Mouse (Mus musculus): Measurements from ENCODE around the gene Hist2h2ac. TPM values are rescaled to one million over a fixed set of nuclear protein-coding genes. Genes with fewer than 3 reads are reported as not detected.
"Not testable (repeated sequence)": the region's sequence is repeated elsewhere in the genome, so short reads cannot be mapped to it uniquely, and the experiment has no call there.

Gene Hist2h2ac
- polyA plus RNA-seq, 1 experiment from 2014 or later: 1.3 TPM

- Histone ChIP-seq H3K27me3 (replicated peaks; ENCODE audit: control insufficient read depth, insufficient read depth, low read length) (no peaks in the 10 kb centered on the region), H3K27ac (ENCODE audit: low read depth, low read length) (no peak overlapping the region), H3K9ac (ENCODE audit: low read depth, low read length) (no peak overlapping the region), H3K9me3 (ENCODE audit: control insufficient read depth, low read length) (no peaks in the 10 kb centered on the region), H3K4me3 (ENCODE audit: low read length) (no peak overlapping the region), H3K4me1 (ENCODE audit: control insufficient read depth, insufficient read depth, low read depth, low read length) (peaks cover 4% of the 10 kb centered on the region), H3K36me3 (ENCODE audit: control insufficient read depth, insufficient read depth, low read length) (no peaks in the 10 kb centered on the region), H3K4me2 (ENCODE audit: low read length) (no peak overlapping the region)
- 94% methylated on average over 3 of the region's 3 CpGs for WGBS
- no peak for ATAC-seq
Observed at GRCm38 (mm10) chr3:96251787-96252186, 31.1 kb upstream of the Hist2h2ac start.

DNA sequence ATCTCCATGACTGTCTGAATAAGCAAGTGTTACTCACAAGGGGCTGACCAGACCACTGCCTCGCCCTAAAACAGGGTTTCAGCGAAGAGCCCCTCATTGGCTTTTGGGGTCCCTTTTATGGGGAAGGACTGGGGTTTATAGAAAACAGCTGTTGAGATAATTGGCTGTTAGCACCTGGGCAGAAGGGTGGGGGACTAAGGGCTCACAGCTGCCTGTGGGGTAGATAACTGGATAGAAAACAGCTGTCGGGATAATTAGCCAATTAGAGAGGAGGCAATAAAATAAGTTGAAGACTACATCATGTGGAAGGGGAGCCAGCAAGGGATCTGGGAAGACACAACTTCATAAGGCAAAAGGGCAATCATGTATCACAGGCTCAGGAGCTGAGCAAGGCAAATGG lies 30.2 kb upstream of the Hist2h2ac start:
- no peaks in the 10 kb centered on the region for H3K36me3 ChIP-seq (ENCODE audit: control insufficient read depth, insufficient read depth, low read length)
- H3K27ac ChIP-seq (ENCODE audit: low read depth, low read length): no peak overlapping the region
- H3K4me1 ChIP-seq (ENCODE audit: control insufficient read depth, insufficient read depth, low read depth, low read length): peaks cover 4% of the 10 kb centered on the region
- H3K27me3 ChIP-seq (replicated peaks; ENCODE audit: control insufficient read depth, insufficient read depth, low read length): no peaks in the 10 kb centered on the region
- H3K9ac ChIP-seq (ENCODE audit: low read depth, low read length): no peak overlapping the region
- no peak overlapping the region for H3K4me2 ChIP-seq (ENCODE audit: low read length)
- no peak overlapping the region for H3K4me3 ChIP-seq (ENCODE audit: low read length)
- no peak for ATAC-seq
- 83% methylated on average over 3 of the region's 3 CpGs for WGBS
- no peaks in the 10 kb centered on the region for H3K9me3 ChIP-seq (ENCODE audit: control insufficient read depth, low read length)

DNA sequence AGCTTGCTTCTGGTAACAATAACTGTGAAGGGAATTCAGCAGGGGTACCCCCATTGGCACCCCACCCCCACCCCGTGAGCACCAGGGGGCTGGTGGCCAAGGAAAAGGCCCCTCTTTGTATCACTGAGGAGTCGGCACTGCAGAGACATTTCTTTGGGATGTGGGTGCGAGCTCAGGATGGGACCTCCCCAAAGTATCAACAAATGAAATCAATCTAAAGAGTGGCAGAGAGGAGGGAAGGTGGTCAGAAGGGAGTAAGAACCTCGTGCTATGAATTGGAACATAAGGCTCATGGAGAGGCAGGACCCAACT lies 28.3 kb upstream of the Hist2h2ac start:
- no peak for ATAC-seq
- Histone ChIP-seq H3K4me2 (ENCODE audit: low read length) (no peak overlapping the region), H3K9me3 (ENCODE audit: control insufficient read depth, low read length) (no peaks in the 10 kb centered on the region), H3K27ac (ENCODE audit: low read depth, low read length) (no peak overlapping the region), H3K36me3 (ENCODE audit: control insufficient read depth, insufficient read depth, low read length) (no peaks in the 10 kb centered on the region), H3K9ac (ENCODE audit: low read depth, low read length) (no peak overlapping the region), H3K4me3 (ENCODE audit: low read length) (no peak overlapping the region), H3K27me3 (replicated peaks; ENCODE audit: control insufficient read depth, insufficient read depth, low read length) (no peaks in the 10 kb centered on the region), H3K4me1 (ENCODE audit: control insufficient read depth, insufficient read depth, low read depth, low read length) (peaks cover 11% of the 10 kb centered on the region)
- 66% methylated on average over 4 of the region's 4 CpGs for WGBS

DNA sequence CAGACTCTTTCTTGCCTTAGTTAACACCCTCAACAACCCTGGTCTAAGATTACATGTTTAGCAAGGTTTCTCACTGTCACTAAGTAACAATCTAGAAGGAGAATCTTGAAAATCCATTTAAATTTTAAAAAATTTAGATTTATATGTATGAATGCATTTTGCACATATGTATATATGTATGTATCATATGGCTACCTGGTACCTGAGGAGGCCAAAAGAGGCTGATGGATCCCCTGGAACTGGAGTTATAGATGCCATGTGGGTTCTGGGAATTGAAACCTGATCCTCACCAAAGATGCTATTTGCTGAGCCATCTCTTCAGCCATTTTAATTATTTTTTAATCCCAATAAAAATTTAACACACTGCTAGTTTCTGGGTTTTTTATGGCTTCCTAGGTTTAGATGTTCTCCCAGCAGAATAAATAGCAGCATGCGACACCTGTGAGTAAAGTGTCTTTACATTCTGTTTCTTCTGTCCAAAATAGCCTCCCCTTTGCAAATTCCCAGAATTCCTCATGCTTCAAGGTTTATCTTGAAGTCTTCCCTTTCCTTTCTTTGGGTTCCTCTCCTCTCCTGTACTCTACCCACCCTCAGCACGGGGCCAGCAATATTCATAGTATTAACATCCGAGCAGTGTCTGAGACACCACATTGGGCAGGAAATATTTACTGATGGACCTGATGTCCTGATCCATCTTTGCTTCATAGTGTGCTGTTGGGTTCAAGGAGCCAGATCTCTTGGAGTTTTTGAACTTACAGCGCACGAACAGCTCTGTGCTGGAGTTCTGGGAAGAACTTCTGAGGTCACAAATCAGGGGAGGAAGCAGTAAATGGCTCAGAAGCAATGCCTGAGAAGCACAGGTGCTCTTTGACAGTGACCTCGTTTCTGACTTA lies 27.7 kb upstream of the Hist2h2ac start:
- Histone ChIP-seq H3K4me3 (ENCODE audit: low read length) (no peak overlapping the region; the same call in 1 of the 2 replicates), H3K9me3 (ENCODE audit: control insufficient read depth, low read length) (no peaks in the 10 kb centered on the region), H3K4me1 (ENCODE audit: control insufficient read depth, insufficient read depth, low read depth, low read length) (peaks cover 11% of the 10 kb centered on the region), H3K27me3 (replicated peaks; ENCODE audit: control insufficient read depth, insufficient read depth, low read length) (no peaks in the 10 kb centered on the region), H3K27ac (ENCODE audit: low read depth, low read length) (no peak overlapping the region), H3K9ac (ENCODE audit: low read depth, low read length) (no peak overlapping the region), H3K4me2 (ENCODE audit: low read length) (peak overlapping the region; percentile 49), H3K36me3 (ENCODE audit: control insufficient read depth, insufficient read depth, low read length) (no peaks in the 10 kb centered on the region)
- 55% methylated on average over 6 of the region's 6 CpGs for WGBS
- ATAC-seq: no peak

GRCm38 (mm10) chr3:96247356-96248140 lies 26.9 kb upstream of the Hist2h2ac start:
- Histone ChIP-seq H3K27ac (ENCODE audit: low read depth, low read length) (no peak overlapping the region), H3K4me1 (ENCODE audit: control insufficient read depth, insufficient read depth, low read depth, low read length) (peaks cover 11% of the 10 kb centered on the region), H3K9me3 (ENCODE audit: control insufficient read depth, low read length) (no peaks in the 10 kb centered on the region), H3K27me3 (replicated peaks; ENCODE audit: control insufficient read depth, insufficient read depth, low read length) (no peaks in the 10 kb centered on the region), H3K9ac (ENCODE audit: low read depth, low read length) (0 out of 2 replicates have a peak overlapping the region, but pooled peaks have one; percentile 27), H3K36me3 (ENCODE audit: control insufficient read depth, insufficient read depth, low read length) (no peaks in the 10 kb centered on the region), H3K4me3 (ENCODE audit: low read length) (peak overlapping the region; percentile 27), H3K4me2 (ENCODE audit: low read length) (peak overlapping the region; percentile 49)
- WGBS: 7% methylated on average over 11 of the region's 11 CpGs
- no peak for ATAC-seq

- H3K9me3 ChIP-seq (ENCODE audit: control insufficient read depth, low read length); H3K27ac ChIP-seq (ENCODE audit: low read depth, low read length); H3K36me3 ChIP-seq (ENCODE audit: control insufficient read depth, insufficient read depth, low read length); H3K27me3 ChIP-seq (replicated peaks; ENCODE audit: control insufficient read depth, insufficient read depth, low read length): not testable (repeated sequence)
- H3K4me1 ChIP-seq (ENCODE audit: control insufficient read depth, insufficient read depth, low read depth, low read length): peaks cover 11% of the 10 kb centered on the region
- peak within 1 kb of the TSS; percentile 27; the same call in 1 of the 2 replicates for H3K9ac ChIP-seq (ENCODE audit: low read depth, low read length)
- 0% methylated on average over 4 of the region's 47 CpGs for WGBS
- ATAC-seq: peak; percentile 92
- peak within 1 kb of the TSS; percentile 49 for H3K4me2 ChIP-seq (ENCODE audit: low read length)
- H3K4me3 ChIP-seq (ENCODE audit: low read length): peak within 1 kb of the TSS; percentile 32
Observed at GRCm38 (mm10) chr3:96246427-96246856, 25.8 kb upstream of the Hist2h2ac start, which contains the start of gene Hist2h3c1. TSS of gene Hist2h3c1 (plus strand) at chr3:96246685.

DNA sequence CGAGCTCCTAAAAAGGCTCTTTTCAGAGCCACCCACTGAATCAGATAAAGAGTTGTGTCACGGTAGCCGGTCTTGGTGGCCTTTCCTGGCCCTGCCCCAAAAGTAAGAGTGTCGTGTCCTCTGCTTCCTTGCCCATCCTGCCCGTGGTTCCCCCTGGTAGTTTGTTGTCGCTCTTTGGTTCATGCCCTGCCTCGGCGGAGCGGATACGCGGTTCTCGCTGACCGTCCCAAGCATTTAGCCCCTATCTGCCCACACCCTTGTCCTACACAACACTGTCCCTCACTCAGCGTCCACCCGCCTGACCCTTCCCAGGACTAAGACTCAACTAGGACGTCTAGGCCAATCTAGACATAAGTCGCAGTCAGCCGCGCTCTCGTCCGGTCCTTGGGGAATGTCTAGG lies 25.3 kb upstream of the Hist2h2ac start:
- WGBS: 0% methylated on average over 5 of the region's 21 CpGs
- ATAC-seq; H3K27ac ChIP-seq (ENCODE audit: low read depth, low read length); H3K9ac ChIP-seq (ENCODE audit: low read depth, low read length); H3K9me3 ChIP-seq (ENCODE audit: control insufficient read depth, low read length); H3K27me3 ChIP-seq (replicated peaks; ENCODE audit: control insufficient read depth, insufficient read depth, low read length); H3K36me3 ChIP-seq (ENCODE audit: control insufficient read depth, insufficient read depth, low read length): not testable (repeated sequence)
- peaks cover 11% of the 10 kb centered on the region for H3K4me1 ChIP-seq (ENCODE audit: control insufficient read depth, insufficient read depth, low read depth, low read length)
- peak overlapping the region; percentile 32 for H3K4me3 ChIP-seq (ENCODE audit: low read length)
- H3K4me2 ChIP-seq (ENCODE audit: low read length): peak overlapping the region; percentile 42

- Histone ChIP-seq H3K4me3 (ENCODE audit: low read length) (peak within 1 kb of the TSS; percentile 54), H3K4me1 (ENCODE audit: control insufficient read depth, insufficient read depth, low read depth, low read length) (peaks cover 14% of the 10 kb centered on the region), H3K9ac (ENCODE audit: low read depth, low read length) (peak within 1 kb of the TSS; percentile 79), H3K4me2 (ENCODE audit: low read length) (peak within 1 kb of the TSS; percentile 67), H3K27ac (ENCODE audit: low read depth, low read length) (peak within 1 kb of the TSS; percentile 96)
- H3K9me3 ChIP-seq (ENCODE audit: control insufficient read depth, low read length); H3K36me3 ChIP-seq (ENCODE audit: control insufficient read depth, insufficient read depth, low read length); H3K27me3 ChIP-seq (replicated peaks; ENCODE audit: control insufficient read depth, insufficient read depth, low read length): not testable (repeated sequence)
- WGBS: 0% methylated on average over 18 of the region's 88 CpGs
- ATAC-seq: peak; percentile 93
Observed at GRCm38 (mm10) chr3:96245003-96245886, 24.6 kb upstream of the Hist2h2ac start, which contains the start of gene Hist2h2aa1. TSS of gene Hist2h2aa1 (plus strand) at chr3:96245497.

Data from hindbrain, embryonic 16.5 days (tissue).